Mouse (Mus musculus) intestine, embryonic 15.5 days (tissue): ENCODE measurements around the gene Rbm39. TPM values are rescaled to one million over a fixed set of nuclear protein-coding genes. Genes with fewer than 3 reads are reported as not detected.
"Not testable (repeated sequence)": the region's sequence is repeated elsewhere in the genome, so short reads cannot be mapped to it uniquely, and the experiment has no call there.

Experiments used
- ATAC-seq: fragments of 200-750 bp; cut with Nextera tagmentation; 2 replicates; pipeline ENCODE4 v1.8.0; 2017; ENCODE audit warnings: moderate TSS enrichment, moderate library complexity
- H3K27ac ChIP-seq: fragments of 300-500 bp; sonication (generic); 2 replicates; pipeline ENCODE4 v1.5.1; 2015; ENCODE audit warnings: mild to moderate bottlenecking, inconsistent platforms
- H3K27me3 ChIP-seq: fragments of 300-500 bp; sonication (generic); replicated peaks from 2 replicates; pipeline ENCODE4 v1.6.1; 2015; ENCODE audit warnings: inconsistent platforms
- H3K36me3 ChIP-seq: fragments of 300-500 bp; sonication (generic); 2 replicates; pipeline ENCODE4 v1.6.1; 2015; ENCODE audit warnings: inconsistent platforms
- H3K4me1 ChIP-seq: fragments of 300-500 bp; sonication (generic); replicated peaks from 2 replicates; pipeline ENCODE4 v1.6.1; 2015; ENCODE audit warnings: inconsistent platforms
- H3K4me2 ChIP-seq: fragments of 300-500 bp; sonication (generic); replicated peaks from 2 replicates; pipeline ENCODE4 v1.6.1; 2015; ENCODE audit warnings: mild to moderate bottlenecking, inconsistent platforms
- H3K4me3 ChIP-seq: fragments of 300-500 bp; sonication (generic); replicated peaks from 2 replicates; pipeline ENCODE4 v1.5.1; 2015; ENCODE audit warnings: inconsistent platforms
- H3K9ac ChIP-seq: fragments of 300-500 bp; sonication (generic); 2 replicates; pipeline ENCODE4 v1.6.1; 2015; ENCODE audit warnings: inconsistent platforms
- H3K9me3 ChIP-seq: fragments of 300-500 bp; sonication (generic); 2 replicates; pipeline ENCODE4 v1.6.1; 2016; ENCODE audit warnings: inconsistent platforms
- WGBS: fragments of 180-500 bp; shearing (Covaris S2); methylation state at CpG from one replicate; pipeline ENCODE4 v1.1.7; 2015; 5-methylcytosine and 5-hydroxymethylcytosine counted together
- polyA plus RNA-seq: library from polyadenylated mRNA; unstranded; fragments of >200 nt; fragmentation: Nextera tagmentation; extraction: Ambion mirVana; gene quantifications from 2 replicates; pipeline ENCODE4 v1.2.1, GENCODE M21; 2015

Gene Rbm39
- polyA plus RNA-seq, 1 experiment from 2014 or later = 571 TPM

DNA sequence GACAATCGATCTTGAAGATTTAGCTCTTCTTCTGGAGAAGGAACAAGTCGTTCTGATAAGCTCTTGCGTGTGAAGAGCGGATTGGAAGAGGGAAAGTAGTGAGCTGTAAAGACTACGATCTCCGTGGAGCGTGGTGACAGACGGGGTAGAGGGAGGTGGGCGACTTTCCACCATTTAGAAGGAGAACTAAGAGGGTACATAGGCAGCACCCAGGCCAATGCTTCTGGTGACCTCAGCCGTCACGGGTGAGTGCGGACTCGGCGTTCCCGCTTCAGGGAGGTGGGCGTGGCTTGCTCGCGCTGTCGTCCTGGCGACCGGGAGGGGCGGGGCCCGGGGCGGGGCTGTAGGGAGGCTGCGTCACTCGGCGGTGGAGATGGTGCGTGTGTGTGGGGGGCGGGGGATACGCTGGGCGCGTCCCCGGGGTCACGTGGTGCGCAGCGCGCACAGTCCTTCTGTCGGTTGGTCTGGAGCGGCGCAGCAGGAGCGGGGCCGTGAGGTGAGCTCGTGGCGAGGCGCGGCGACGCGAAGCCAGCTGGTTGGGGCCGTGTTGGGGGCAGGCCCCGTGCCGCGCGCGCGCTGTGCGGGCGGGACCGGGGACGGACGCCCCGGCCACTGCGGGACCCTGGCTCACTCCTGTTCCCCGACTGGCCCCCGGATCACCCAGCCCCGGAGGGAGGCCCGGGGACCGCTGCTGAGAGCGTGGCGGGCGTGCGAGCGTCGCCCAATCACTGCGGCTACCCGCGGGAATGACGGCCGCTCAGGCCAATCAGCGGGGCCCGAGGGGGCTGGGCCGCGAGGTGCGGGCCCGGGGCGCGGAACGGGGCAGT lies 16.5 kb upstream of the Rbm39 start, which contains the start of gene Phf20:
Gene Phf20 (plus strand): TSS at position 165 of the 827 bp plus-strand sequence.
- under 1% methylated on average over 87 of the region's 88 CpGs for WGBS
- Histone ChIP-seq H3K4me2 (peak within 1 kb of the TSS; percentile 63), H3K4me1 (peaks cover 13% of the 10 kb centered on the region), H3K9me3 (no peaks in the 10 kb centered on the region), H3K27ac (peak within 1 kb of the TSS; percentile 94), H3K36me3 (no peaks in the 10 kb centered on the region), H3K9ac (peak within 1 kb of the TSS; percentile 62), H3K4me3 (peak within 1 kb of the TSS; percentile 66), H3K27me3 (no peaks in the 10 kb centered on the region)
- ATAC-seq = peak; percentile 100

DNA sequence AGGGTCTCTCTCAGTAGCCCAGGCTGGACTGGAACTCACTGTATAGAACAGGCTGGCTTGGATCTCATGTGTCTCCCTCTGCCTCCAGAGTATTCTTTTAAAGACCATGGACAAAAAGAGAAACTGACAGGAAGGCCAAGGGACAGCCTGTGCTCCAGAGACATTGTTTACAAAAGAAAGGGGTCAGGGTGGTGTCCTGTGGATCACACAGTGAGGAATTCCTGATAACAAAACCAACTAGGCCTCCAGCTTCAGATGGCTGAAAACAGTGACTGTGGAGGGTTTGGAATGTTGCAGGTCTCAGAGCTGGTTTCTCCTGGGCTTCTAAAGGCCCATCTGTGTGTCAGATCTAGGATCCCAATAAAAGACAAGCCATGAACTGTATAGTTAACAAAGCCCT lies 14.5 kb upstream of the Rbm39 start:
- H3K36me3 ChIP-seq = no peaks in the 10 kb centered on the region
- no peak overlapping the region for H3K9ac ChIP-seq
- H3K4me1 ChIP-seq = peaks cover 12% of the 10 kb centered on the region
- H3K4me3 ChIP-seq = no peak overlapping the region
- H3K27ac ChIP-seq = no peak overlapping the region
- no peaks in the 10 kb centered on the region for H3K27me3 ChIP-seq
- no peak overlapping the region for H3K4me2 ChIP-seq
- no peaks in the 10 kb centered on the region for H3K9me3 ChIP-seq
- ATAC-seq = no peak

DNA sequence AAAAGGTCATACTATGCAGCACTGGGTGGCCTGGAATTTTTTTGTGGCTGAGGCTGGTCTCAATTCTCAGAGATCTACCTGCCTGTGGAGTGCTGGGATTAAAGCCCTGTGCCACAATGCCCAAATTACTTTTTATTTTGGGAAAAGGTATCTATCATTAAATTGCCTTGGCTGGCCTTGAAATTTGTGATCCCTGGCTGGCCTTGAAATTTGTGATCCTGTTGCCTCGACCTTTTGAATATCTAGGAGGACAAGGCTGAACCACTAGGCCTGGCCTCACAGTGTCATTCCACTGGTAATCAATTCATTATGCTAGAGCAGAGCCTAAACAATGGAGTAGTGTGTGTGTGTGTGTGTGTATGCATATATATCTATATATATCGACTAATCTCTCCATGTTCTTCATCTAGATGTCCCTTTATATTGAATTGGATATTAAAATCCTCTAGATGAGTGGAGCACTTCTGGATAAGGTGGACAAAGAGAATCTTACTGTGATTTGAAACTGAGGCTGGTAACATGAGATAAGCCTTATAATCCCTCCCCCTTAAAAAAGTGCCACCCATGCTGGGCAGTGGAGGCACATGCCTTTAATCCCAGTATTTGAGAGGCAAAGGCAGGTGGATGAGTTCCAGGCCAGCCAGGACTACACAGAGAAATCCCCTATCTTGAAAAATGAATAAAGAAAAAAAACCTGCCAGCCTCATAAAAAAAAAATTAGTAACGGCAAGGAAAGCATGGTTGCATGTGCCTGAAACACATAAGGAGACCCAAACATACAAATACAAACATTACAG lies 13.2 kb upstream of the Rbm39 start:
- 80% methylated on average over 3 of the region's 3 CpGs for WGBS

DNA sequence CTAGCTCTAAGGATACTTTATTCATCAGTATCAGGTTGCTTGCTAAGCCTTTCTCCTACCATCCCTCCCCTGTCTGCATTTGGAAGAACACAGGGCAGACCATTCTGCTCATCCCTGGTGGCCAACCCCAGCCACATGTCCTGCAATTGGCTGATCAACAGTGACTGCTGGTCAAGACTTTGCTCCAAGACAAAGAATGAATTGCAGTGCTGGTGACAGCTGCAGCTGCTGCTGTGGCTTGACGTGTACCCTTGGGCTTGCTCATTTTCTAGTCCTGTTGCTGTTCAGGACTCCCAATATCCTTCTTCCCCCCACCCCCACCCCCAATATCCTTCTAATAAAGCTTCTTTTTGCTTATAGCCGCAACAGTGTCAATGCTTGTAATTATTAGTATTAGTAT lies 12.0 kb upstream of the Rbm39 start:
- peaks cover 3% of the 10 kb centered on the region; the same call in 1 of the 2 replicates for H3K4me1 ChIP-seq
- H3K36me3 ChIP-seq = no peaks in the 10 kb centered on the region
- 79% methylated on average over 2 of the region's 2 CpGs for WGBS
- no peaks in the 10 kb centered on the region for H3K9me3 ChIP-seq
- no peak overlapping the region for H3K4me3 ChIP-seq
- no peak overlapping the region for H3K27ac ChIP-seq
- ATAC-seq = no peak
- no peaks in the 10 kb centered on the region for H3K27me3 ChIP-seq
- H3K9ac ChIP-seq = no peak overlapping the region
- no peak overlapping the region for H3K4me2 ChIP-seq

More for the DNA sequence above, 13.2 kb upstream of the Rbm39 start:
- no peak for ATAC-seq
- H3K9me3 ChIP-seq = no peaks in the 10 kb centered on the region
- H3K4me3 ChIP-seq = no peak overlapping the region
- no peak overlapping the region for H3K4me2 ChIP-seq
- H3K27me3 ChIP-seq = no peaks in the 10 kb centered on the region
- H3K27ac ChIP-seq = no peak overlapping the region
- H3K4me1 ChIP-seq = peaks cover 8% of the 10 kb centered on the region
- no peak overlapping the region for H3K9ac ChIP-seq
- H3K36me3 ChIP-seq = no peaks in the 10 kb centered on the region

DNA sequence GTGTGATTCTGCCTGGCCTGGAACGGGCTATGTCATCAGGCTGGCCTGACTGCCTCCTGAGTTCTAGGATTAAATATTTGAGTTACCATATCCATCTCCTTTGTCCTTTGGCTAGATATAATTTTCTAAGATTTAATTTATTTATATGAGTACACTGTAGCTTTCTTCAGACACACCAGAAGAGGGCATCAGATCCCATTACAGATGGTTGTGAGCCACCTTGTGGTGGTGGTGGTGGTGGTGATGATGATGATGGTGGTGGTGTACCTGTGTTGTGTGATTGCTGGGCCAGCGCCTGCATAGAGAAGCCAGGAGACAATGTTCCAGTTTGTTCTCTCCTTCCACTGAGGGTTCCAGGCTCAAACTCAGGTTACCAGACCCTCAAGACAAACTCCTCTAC lies 11.5 kb upstream of the Rbm39 start:
- H3K36me3 ChIP-seq = no peaks in the 10 kb centered on the region
- H3K9ac ChIP-seq = no peak overlapping the region
- WGBS = 86% methylated on average over 2 of the region's 2 CpGs
- no peak overlapping the region for H3K4me3 ChIP-seq
- no peak for ATAC-seq
- peaks cover 3% of the 10 kb centered on the region; the same call in 1 of the 2 replicates for H3K4me1 ChIP-seq
- no peaks in the 10 kb centered on the region for H3K9me3 ChIP-seq
- no peak overlapping the region for H3K27ac ChIP-seq
- no peak overlapping the region for H3K4me2 ChIP-seq
- no peaks in the 10 kb centered on the region for H3K27me3 ChIP-seq

DNA sequence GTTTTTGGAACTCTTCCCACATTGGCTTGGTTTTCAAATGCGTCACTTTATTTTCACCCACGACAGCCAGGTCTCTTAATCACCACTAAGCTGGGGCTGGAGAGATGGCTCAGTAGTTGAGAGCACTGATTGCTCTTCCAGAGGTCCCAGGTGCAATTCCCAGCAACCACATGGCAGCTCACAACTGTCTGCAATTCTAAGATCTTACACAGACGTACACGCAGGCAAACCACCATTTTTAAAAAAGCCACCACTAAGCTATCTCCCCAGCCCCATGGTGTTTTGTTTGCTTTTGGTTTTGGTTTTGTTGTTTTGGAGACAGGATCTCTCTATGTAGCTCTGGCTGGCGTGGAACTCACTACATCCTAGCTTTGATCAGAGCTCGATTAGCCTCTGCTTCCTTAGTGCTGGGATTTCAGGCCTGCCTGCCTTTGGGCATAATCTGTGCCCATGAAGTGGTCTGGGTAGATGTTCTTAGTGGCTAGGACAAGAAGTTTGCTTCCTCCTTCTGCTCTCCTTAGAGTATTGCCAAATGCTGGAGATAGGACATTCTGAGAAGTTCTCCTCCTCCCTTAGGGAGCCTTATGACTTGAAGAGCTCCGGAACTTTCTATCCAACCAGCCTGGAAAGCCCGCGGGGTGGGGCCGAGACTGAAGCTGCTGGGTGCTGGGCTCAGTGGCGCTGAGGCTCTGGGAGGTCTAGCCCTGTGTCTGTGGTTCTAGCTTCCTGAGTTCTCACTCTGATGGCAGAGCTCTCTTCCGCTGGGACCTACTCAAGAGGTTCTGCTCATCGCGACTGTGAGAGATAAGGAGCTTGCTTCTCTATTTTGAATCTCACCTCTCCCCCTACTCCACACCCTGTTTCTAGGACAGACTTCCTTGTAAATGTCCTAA lies 10.2 kb upstream of the Rbm39 start:
- no peak overlapping the region for H3K27ac ChIP-seq
- no peak overlapping the region for H3K4me3 ChIP-seq
- no peaks in the 10 kb centered on the region for H3K36me3 ChIP-seq
- WGBS = 78% methylated on average over 14 of the region's 14 CpGs
- no peaks in the 10 kb centered on the region for H3K27me3 ChIP-seq
- no peaks in the 10 kb centered on the region for H3K4me1 ChIP-seq
- H3K4me2 ChIP-seq = no peak overlapping the region
- no peak overlapping the region for H3K9ac ChIP-seq
- ATAC-seq = no peak
- H3K9me3 ChIP-seq = no peaks in the 10 kb centered on the region

DNA sequence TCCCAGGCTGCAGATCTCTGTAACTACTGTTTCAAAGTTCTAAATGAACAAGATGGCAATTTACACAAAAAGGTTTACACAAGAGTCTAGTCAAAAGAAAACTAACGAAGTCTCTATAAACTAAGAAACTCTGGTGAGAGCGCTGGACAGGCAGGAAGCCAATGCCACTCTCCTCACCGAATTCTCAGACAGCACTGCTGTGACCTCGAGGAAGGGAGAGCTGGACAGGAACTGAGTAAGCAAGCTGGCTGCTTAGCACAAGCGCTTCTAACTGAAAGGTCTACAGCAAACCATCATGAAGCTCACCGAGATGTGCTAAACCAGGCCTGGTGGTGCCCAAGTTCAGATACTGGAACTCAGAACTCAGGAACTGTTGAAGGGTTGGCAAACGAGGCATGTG lies 9.2 kb upstream of the Rbm39 start:
- H3K36me3 ChIP-seq, H3K4me3 ChIP-seq, H3K27me3 ChIP-seq, H3K4me1 ChIP-seq, H3K27ac ChIP-seq, H3K4me2 ChIP-seq, H3K9ac ChIP-seq, H3K9me3 ChIP-seq, ATAC-seq: not testable (repeated sequence)
- WGBS = 76% methylated on average over 7 of the region's 7 CpGs

DNA sequence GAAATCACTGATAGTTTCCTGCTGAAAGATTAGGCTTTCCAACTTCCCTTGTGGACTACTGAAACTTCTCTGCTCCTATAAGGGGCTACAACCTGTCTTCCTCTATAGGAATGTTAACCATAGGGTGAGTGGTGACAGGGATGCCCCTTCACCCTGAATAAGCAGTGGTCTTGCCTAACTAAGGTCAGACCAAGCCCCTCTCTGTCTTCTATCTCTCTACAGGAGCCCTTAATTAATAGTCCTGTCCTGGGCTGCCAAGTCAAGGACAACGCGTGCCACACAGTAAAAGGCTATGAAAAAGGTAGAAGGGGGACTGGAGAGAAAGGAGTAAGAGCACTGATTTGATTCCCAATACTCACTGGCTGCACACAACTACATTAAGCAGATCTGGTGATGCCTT lies 1.6 kb upstream of the Rbm39 start:
- H3K4me1 ChIP-seq = peaks cover 7% of the 10 kb centered on the region; the same call in 1 of the 2 replicates
- WGBS = 72% methylated on average over 2 of the region's 2 CpGs

DNA sequence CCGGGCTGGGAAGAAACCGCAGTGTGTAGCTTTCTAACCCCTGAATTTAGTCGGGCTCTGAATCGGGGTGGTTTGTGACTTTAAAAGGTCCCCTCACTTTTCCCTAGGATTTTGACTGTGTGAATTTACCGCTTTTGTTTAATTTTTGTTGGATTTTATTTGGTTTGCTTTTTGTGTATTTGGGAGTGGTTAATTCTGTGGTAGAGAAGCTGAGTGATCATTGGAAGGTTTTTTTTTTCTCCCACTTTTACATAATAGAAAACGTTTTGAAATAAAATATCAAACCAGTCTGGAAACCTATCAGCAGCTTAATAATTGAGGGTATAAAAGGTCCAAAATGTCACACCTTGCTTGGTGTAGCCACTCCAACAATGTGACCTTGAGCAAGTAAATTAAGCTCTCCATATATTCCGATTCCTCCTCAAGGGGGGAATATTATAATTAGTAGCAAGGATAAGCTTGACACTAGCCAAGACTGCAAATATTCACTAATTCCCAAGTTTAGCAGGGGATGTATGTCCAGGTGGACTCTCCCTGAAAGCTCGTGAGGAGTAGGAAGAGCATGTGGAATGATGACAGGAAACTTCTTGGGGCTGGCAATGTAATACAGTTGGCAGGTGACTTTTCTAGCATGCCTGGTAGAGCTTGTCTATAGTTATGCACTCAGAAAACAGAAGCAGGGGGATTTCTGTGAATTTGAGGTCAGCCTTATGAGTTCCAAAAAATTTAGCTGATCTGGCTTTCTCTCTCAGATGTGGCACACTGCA lies 969 bp upstream of the Rbm39 start:
- Histone ChIP-seq H3K9ac (peak overlapping the region; percentile 65), H3K4me3 (peak overlapping the region; percentile 97), H3K36me3 (0 out of 2 replicates have a peak, but pooled peaks cover 3% of the 10 kb centered on the region), H3K4me2 (peak overlapping the region; percentile 68), H3K4me1 (peaks cover 7% of the 10 kb centered on the region; the same call in 1 of the 2 replicates), H3K27ac (peak overlapping the region; percentile 83), H3K27me3 (no peaks in the 10 kb centered on the region), H3K9me3 (no peaks in the 10 kb centered on the region)
- no peak; the same call in 1 of the 2 replicates for ATAC-seq
- 10% methylated on average over 8 of the region's 8 CpGs for WGBS

More for the DNA sequence above, 1.6 kb upstream of the Rbm39 start:
- no peak overlapping the region for H3K4me2 ChIP-seq
- no peak overlapping the region for H3K27ac ChIP-seq
- no peak overlapping the region for H3K9ac ChIP-seq
- H3K36me3 ChIP-seq = 0 out of 2 replicates have a peak, but pooled peaks cover 3% of the 10 kb centered on the region
- no peaks in the 10 kb centered on the region for H3K27me3 ChIP-seq
- no peak for ATAC-seq
- no peak overlapping the region for H3K4me3 ChIP-seq
- no peaks in the 10 kb centered on the region for H3K9me3 ChIP-seq

DNA sequence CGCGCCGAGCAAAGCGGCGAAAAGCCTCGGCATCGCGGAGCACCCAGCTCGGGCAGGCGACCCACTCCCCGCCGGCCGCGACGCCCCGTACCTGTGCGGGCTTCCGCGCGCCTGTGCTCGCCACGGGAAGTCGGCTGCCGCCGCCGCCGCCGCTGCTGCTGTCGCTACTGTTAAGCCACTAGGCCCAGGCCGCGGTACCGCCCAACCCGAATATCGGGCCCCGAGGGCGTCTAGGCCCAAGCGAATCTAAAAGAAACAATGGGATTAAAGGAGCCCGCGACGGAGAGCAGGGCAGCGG lies 293 bp downstream of the Rbm39 start:
- H3K4me3 ChIP-seq = peak overlapping the region; percentile 97
- peak; percentile 54 for ATAC-seq
- no peaks in the 10 kb centered on the region for H3K27me3 ChIP-seq
- peak overlapping the region; percentile 100 for H3K9ac ChIP-seq
- peak overlapping the region; percentile 94 for H3K27ac ChIP-seq
- H3K4me1 ChIP-seq = peaks cover 7% of the 10 kb centered on the region; the same call in 1 of the 2 replicates
- H3K36me3 ChIP-seq = 0 out of 2 replicates have a peak, but pooled peaks cover 3% of the 10 kb centered on the region
- WGBS = under 1% methylated on average over 41 of the region's 41 CpGs
- no peaks in the 10 kb centered on the region for H3K9me3 ChIP-seq
- no peak overlapping the region for H3K4me2 ChIP-seq

DNA sequence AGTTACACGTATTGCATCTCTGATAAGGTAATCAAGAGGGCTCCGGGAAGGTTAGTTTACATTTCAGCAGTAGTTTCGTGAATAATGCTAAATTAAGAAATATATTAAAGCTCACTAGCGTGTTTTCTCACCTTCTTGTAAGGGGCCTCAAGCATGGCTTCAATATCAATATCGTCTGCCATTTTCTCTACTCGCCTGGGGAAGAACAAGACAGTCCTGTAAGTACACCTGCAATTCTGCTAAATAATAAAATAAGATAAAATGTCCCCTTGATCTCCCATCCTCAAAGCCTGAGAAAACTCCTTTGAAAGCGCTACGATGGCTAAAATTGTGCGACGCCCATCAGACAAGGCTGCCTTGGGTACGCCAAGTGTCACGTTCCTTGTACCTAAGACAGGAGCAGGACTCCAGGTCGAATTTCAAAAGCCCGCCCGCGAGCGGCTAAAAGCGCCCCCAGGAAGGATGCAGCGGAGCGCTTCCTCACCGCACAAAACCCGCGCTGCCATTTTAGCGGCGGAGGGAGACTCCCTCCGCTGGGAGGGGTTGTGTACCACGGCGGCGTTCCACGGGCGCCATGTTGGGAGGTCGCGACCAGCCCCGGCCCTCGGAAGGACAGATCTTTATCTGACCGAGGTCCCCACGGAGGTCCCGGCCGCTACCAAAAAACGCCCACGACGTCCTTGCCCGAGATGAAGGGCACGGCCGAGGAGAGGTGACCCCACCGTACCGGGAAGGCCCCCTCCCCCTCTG lies 817 bp downstream of the Rbm39 start:
- peak; percentile 60 for ATAC-seq
- H3K4me3 ChIP-seq = peak overlapping the region; percentile 97

More for the DNA sequence above, 817 bp downstream of the Rbm39 start:
- Histone ChIP-seq H3K36me3 (0 out of 2 replicates have a peak, but pooled peaks cover 3% of the 10 kb centered on the region), H3K27me3 (no peaks in the 10 kb centered on the region), H3K4me2 (peak overlapping the region; percentile 64), H3K9me3 (no peaks in the 10 kb centered on the region), H3K27ac (peak overlapping the region; percentile 94), H3K4me1 (peaks cover 7% of the 10 kb centered on the region; the same call in 1 of the 2 replicates), H3K9ac (peak overlapping the region; percentile 100)
- WGBS = under 1% methylated on average over 47 of the region's 47 CpGs
